28 mouse cellular contexts compared by ENCODE assay signal in the genomic region with DNA sequence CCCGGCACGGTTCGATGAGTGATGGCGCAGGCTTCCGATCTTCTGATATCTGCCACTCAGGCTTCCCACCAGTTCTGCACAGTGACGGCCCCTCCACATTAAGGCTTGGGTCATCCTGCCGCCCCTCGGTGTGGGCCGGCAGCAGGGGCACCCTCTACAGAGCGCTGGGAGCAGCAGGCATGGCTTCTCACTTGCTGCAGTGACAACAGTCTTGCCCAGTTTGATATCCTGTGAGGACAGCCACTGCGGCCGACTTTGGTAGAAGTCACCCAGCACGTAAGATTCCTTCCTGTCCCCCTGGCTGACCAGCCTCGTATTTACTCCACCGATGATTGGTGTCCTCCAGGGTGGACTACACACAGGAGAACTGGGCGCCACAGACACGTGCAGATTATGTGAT.
"Had no signal": no experiment of that assay in that cellular context is flagged by ENCODE, and none has a peak within 500 bp of the region (broad histone marks: within the 10 kb centered on the region; RNA-seq: fewer than 3 reads in every experiment).

No protein-coding gene starts in this region.

- H3K9me3 ChIP-seq: limb, embryonic 10.5 days; limb, embryonic 12.5 days; limb, embryonic 13.5 days; limb, embryonic 15.5 days; liver, embryonic 12.5 days; liver, embryonic 13.5 days; liver, embryonic 15.5 days; lung, embryonic 15.5 days; megakaryocyte, embryonic 14.5 days; midbrain, embryonic 10.5 days; midbrain, embryonic 12.5 days; midbrain, embryonic 13.5 days; midbrain, embryonic 15.5 days; neural tube, embryonic 12.5 days had no signal

- H3K4me1 ChIP-seq: limb, embryonic 10.5 days; limb, embryonic 12.5 days; limb, embryonic 13.5 days; limb, embryonic 15.5 days; megakaryocyte, embryonic 14.5 days; midbrain, embryonic 10.5 days; midbrain, embryonic 12.5 days; midbrain, embryonic 13.5 days; midbrain, embryonic 15.5 days; neural tube, embryonic 12.5 days had no signal

- H3K27me3 ChIP-seq: limb, embryonic 12.5 days; limb, embryonic 13.5 days; limb, embryonic 15.5 days; liver, embryonic 12.5 days; liver, embryonic 13.5 days; liver, embryonic 15.5 days; lung, embryonic 15.5 days; megakaryocyte, embryonic 14.5 days; midbrain, embryonic 12.5 days; midbrain, embryonic 13.5 days; midbrain, embryonic 15.5 days; neural tube, embryonic 12.5 days had no signal

- H3K27ac ChIP-seq: limb, embryonic 10.5 days; limb, embryonic 12.5 days; limb, embryonic 13.5 days; limb, embryonic 15.5 days; liver, embryonic 12.5 days; liver, embryonic 13.5 days; liver, embryonic 14.5 days; liver, embryonic 15.5 days; lung, embryonic 15.5 days; macrophage; midbrain, embryonic 10.5 days; midbrain, embryonic 12.5 days; midbrain, embryonic 13.5 days; midbrain, embryonic 15.5 days; neural tube, embryonic 12.5 days had no signal

- DNase-seq: left cerebral cortex, postnatal 4 days; liver; liver, embryonic 13.5 days; liver, postnatal 0 days; lung, adult 18-20 months; lung, adult 2 months; lung, embryonic 14.5 days; lung, postnatal 10 days; lung, postnatal 14 days; lung, postnatal 36 days; lung, postnatal 4 days; midbrain, embryonic 14.5 days had no signal

- H3K4me3 ChIP-seq: limb, embryonic 10.5 days; limb, embryonic 12.5 days; limb, embryonic 13.5 days; limb, embryonic 15.5 days; liver, embryonic 12.5 days; liver, embryonic 13.5 days; liver, embryonic 15.5 days; lung, embryonic 15.5 days; megakaryocyte, embryonic 14.5 days; midbrain, embryonic 10.5 days; midbrain, embryonic 12.5 days; midbrain, embryonic 13.5 days; midbrain, embryonic 15.5 days; myocyte; neural tube, embryonic 12.5 days had no signal
